Mouse (Mus musculus) forebrain, embryonic 10.5 days (tissue): ENCODE data around the gene Gpx3. TPM values are rescaled to one million over a fixed set of nuclear protein-coding genes. Genes with fewer than 3 reads are reported as not detected.
"Not testable (repeated sequence)": the region's sequence is repeated elsewhere in the genome, so short reads cannot be mapped to it uniquely, and the experiment has no call there.

Experiments
- DNase-seq: peaks from one replicate; pipeline ENCODE4 v3.0.0-alpha.2; 2017; ENCODE audit warnings: low spot score; ENCODE audit errors: extremely low spot score
- H3K27ac ChIP-seq: fragments of 300-500 bp; sonication (generic); 2 replicates; pipeline ENCODE4 v1.5.1; 2016; ENCODE audit warnings: mild to moderate bottlenecking
- H3K27me3 ChIP-seq: fragments of 300-500 bp; sonication (generic); 2 replicates; pipeline ENCODE4 v1.6.1; 2016; ENCODE audit warnings: mild to moderate bottlenecking; ENCODE audit not compliant: poor library complexity, severe bottlenecking
- H3K36me3 ChIP-seq: fragments of 300-500 bp; sonication (generic); replicated peaks from 2 replicates; pipeline ENCODE4 v1.6.1; 2016; ENCODE audit warnings: mild to moderate bottlenecking, moderate library complexity
- H3K4me1 ChIP-seq: fragments of 300-500 bp; sonication (generic); 2 replicates; pipeline ENCODE4 v1.6.1; 2016
- H3K4me3 ChIP-seq: fragments of 300-500 bp; sonication (generic); 2 replicates; pipeline ENCODE4 v1.5.1; 2016; ENCODE audit warnings: mild to moderate bottlenecking, moderate library complexity
- H3K9me3 ChIP-seq: fragments of 300-500 bp; sonication (generic); 2 replicates; pipeline ENCODE4 v1.6.1; 2016; ENCODE audit warnings: mild to moderate bottlenecking, moderate library complexity
- WGBS: fragments of 180-500 bp; shearing (Covaris S2); methylation state at CpG from one replicate; pipeline ENCODE4 v1.1.7; 2016; 5-methylcytosine and 5-hydroxymethylcytosine counted together
- polyA plus RNA-seq: library from polyadenylated mRNA; unstranded; fragments of >200 nt; fragmentation: Nextera tagmentation; extraction: Ambion mirVana; gene quantifications from 2 replicates; pipeline ENCODE4 v1.2.1, GENCODE M21; 2016

Gpx3 gene
- polyA plus RNA-seq, 1 experiment from 2014 or later: 59.5 TPM

DNA sequence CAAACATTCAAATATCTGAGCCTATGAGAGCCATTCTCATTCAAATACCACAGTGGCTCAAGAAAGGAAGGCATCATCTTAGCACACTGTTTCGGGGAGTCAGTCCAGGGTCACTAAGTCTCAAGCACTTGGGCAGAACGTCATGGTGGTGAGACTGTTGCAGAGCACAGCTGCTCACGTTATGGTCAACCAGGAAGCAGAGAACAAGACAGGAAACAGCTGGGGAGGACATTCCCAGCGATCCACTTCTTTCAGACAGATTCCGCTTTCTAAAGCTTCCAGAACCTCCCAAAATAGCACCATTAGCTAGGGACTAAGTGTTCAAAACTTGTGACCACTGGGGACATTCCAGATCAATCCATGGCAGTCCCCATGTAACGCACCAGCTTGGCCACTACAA lies 14.3 kb upstream of the Gpx3 start:
- Histone ChIP-seq H3K9me3 (no peaks in the 10 kb centered on the region; the same call in 1 of the 2 replicates), H3K36me3 (no peaks in the 10 kb centered on the region), H3K4me3 (no peak overlapping the region), H3K4me1 (peaks cover 12% of the 10 kb centered on the region), H3K27me3 (no peaks in the 10 kb centered on the region), H3K27ac (no peak overlapping the region)
- DNase-seq: no peak
- WGBS: 91% methylated on average over 6 of the region's 6 CpGs

DNA sequence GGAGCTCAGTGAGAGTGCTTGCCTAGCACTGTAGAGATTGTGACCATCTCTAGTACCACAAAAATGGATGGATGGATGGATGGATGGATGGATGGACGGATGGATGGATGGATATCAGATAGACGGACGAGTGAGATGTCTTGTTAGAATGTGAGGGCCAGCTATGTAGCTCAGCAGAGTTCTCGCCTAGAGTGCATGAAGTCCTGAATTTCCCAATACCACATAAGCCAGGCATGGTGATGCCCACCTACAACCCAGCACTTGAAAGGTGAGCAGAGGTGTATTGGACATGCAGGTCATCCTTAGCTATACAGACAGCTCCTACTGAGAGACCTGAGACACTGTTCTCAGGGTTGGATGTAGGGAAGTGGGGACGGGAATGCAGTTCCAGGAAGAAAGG lies 10.9 kb upstream of the Gpx3 start:
- 0 out of 2 replicates have a peak, but pooled peaks cover 4% of the 10 kb centered on the region for H3K4me1 ChIP-seq
- 83% methylated on average over 5 of the region's 5 CpGs for WGBS
- no peaks in the 10 kb centered on the region for H3K27me3 ChIP-seq
- H3K36me3 ChIP-seq: no peaks in the 10 kb centered on the region
- no peak overlapping the region for H3K27ac ChIP-seq
- H3K4me3 ChIP-seq: no peak overlapping the region
- H3K9me3 ChIP-seq: no peaks in the 10 kb centered on the region; the same call in 1 of the 2 replicates
- DNase-seq: no peak

DNA sequence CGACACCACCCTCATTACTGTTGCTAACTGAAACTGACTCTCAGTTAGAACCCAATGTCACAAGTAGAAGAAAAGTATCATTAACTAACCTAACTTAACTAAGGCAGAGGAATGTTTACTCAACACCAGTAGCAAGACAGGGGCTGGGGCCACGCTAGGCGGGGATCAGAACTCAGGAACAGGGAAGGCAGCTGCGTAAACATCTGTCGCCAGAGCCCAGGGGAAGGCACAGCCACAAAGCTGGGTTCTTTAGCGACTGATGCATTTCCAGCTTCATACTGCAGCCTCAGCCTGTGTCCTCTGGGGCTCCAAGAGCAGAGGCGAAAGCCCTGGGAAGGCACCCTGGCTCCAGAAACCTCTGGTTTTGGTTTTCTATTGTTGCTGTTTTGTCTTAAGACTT lies 10.2 kb upstream of the Gpx3 start:
- Histone ChIP-seq H3K4me3 (no peak overlapping the region), H3K9me3 (no peaks in the 10 kb centered on the region; the same call in 1 of the 2 replicates), H3K27me3 (no peaks in the 10 kb centered on the region), H3K36me3 (no peaks in the 10 kb centered on the region), H3K27ac (no peak overlapping the region), H3K4me1 (0 out of 2 replicates have a peak, but pooled peaks cover 4% of the 10 kb centered on the region)
- WGBS: 66% methylated on average over 7 of the region's 7 CpGs
- no peak for DNase-seq

DNA sequence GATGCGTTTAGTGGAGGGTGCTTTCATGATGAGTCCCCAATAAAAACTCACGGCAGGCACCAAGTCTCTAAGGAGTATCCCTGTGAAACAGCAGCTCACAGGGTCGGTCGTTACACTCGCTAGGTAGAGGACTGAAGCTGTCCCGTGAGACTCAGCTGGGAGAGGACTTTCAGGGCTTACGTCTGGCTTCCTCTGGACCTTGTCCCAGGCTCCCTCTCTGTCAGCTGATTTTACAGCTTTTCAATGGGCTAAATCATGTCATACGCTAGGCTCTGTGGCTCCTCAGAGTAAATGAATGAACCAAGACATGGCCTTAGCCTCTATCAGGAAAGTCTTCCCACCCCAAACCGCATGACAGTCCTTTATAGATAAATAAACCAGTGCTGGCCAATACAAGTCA lies 7.7 kb upstream of the Gpx3 start:
- H3K4me1 ChIP-seq: peaks cover 10% of the 10 kb centered on the region
- H3K9me3 ChIP-seq: no peaks in the 10 kb centered on the region
- no peak overlapping the region for H3K4me3 ChIP-seq
- no peak overlapping the region for H3K27ac ChIP-seq
- H3K27me3 ChIP-seq: no peaks in the 10 kb centered on the region
- H3K36me3 ChIP-seq: no peaks in the 10 kb centered on the region
- DNase-seq: no peak
- WGBS: 82% methylated on average over 9 of the region's 9 CpGs

DNA sequence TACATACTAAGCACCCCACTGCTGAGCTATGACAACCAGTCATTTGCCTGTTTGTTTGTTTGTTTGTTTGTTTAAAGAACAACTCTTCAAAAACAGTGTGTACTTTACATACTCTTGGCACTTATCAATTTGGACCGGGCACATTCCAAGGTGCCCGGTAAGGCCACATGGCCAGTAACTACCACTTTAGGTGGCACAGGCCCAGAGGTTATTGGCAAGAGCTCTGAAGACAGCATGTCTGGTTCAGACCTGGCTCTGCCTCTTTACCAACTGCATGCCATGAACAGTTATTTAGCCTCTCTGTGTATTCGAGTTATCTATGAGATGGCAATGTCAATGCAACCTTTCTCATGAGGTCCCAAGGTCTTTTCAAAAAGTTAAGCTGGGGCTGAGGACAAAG lies 5.6 kb upstream of the Gpx3 start:
- not testable (repeated sequence) for H3K36me3 ChIP-seq, DNase-seq, H3K9me3 ChIP-seq, H3K27me3 ChIP-seq, H3K4me3 ChIP-seq, H3K27ac ChIP-seq
- WGBS: 94% methylated on average over 3 of the region's 3 CpGs
- peaks cover 10% of the 10 kb centered on the region for H3K4me1 ChIP-seq

DNA sequence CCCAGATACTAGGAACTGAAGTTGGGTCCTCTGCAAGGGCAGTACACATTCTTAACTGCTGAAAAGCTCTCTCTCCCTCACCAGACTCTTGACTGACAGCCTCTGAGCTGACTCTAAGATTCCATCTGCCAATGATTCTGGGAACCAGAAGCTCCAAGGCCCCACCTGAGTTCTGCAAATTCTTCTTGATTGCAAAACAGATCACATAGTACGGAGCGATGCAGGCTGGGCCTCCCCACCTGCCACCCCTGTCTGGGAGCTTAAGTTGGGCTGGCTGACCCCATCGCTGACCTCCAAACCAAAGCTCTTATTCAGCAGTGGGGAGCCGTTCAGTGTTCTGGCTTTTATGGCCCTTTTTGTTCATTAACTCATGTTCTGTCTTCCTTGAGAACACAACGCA lies 4.8 kb upstream of the Gpx3 start:
- Histone ChIP-seq H3K4me1 (peaks cover 13% of the 10 kb centered on the region), H3K27ac (no peak overlapping the region), H3K36me3 (no peaks in the 10 kb centered on the region), H3K27me3 (peaks cover 7% of the 10 kb centered on the region), H3K9me3 (no peaks in the 10 kb centered on the region), H3K4me3 (no peak overlapping the region)
- DNase-seq: no peak
- WGBS: 71% methylated on average over 5 of the region's 5 CpGs

DNA sequence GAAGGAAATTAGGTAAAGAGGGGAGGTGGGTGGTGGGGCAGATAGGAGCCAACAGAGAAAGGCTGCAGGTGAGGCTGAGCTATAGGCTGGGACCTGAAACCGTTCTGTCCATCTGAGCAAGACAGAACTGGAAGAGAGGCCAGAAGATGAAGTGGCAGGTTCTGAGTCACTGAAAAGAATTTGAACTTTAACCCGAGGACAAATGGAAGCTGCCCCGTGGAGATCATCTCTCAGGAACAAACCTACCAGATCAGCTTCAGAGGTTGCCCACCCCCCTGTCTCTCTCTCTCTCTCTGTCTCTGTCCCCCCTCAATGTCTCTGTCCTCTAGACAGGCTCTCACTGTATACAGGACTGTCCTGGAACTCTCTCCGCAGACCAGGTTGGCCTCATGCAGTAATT lies 2.6 kb upstream of the Gpx3 start:
- H3K27me3 ChIP-seq: peaks cover 17% of the 10 kb centered on the region
- DNase-seq: no peak

DNA sequence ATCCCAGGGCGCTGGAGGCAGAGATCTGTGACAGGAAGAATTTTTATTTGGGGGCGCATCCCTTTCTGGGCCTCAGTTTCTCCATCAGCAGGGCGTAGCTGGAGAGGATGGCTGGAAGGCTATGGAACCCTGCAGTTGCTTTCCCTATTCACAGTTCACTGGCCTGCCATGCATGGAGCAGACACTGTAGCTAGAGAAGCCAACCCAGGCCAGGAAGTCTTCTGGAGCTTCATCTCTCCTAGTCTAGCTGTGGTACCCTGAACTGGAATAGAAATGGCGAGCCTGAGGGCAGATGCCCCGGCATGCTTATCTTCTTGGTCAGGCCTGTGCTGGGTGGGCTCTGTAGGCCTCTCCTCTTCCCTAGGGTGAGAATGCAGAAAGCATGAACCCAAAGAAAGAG lies 1.1 kb downstream of the Gpx3 start:
- DNase-seq: no peak
- WGBS: 74% methylated on average over 5 of the region's 5 CpGs
- H3K27me3 ChIP-seq: peaks cover 17% of the 10 kb centered on the region
- peak overlapping the region; percentile 64 for H3K4me3 ChIP-seq
- H3K9me3 ChIP-seq: no peaks in the 10 kb centered on the region
- H3K27ac ChIP-seq: no peak overlapping the region; the same call in 1 of the 2 replicates
- H3K36me3 ChIP-seq: no peaks in the 10 kb centered on the region
- peaks cover 28% of the 10 kb centered on the region for H3K4me1 ChIP-seq

More for the DNA sequence above, 2.6 kb upstream of the Gpx3 start:
- Histone ChIP-seq H3K9me3 (no peaks in the 10 kb centered on the region), H3K4me1 (peaks cover 31% of the 10 kb centered on the region), H3K36me3 (no peaks in the 10 kb centered on the region), H3K4me3 (no peak overlapping the region), H3K27ac (no peak overlapping the region)
- WGBS: 82% methylated on average over 4 of the region's 4 CpGs

DNA sequence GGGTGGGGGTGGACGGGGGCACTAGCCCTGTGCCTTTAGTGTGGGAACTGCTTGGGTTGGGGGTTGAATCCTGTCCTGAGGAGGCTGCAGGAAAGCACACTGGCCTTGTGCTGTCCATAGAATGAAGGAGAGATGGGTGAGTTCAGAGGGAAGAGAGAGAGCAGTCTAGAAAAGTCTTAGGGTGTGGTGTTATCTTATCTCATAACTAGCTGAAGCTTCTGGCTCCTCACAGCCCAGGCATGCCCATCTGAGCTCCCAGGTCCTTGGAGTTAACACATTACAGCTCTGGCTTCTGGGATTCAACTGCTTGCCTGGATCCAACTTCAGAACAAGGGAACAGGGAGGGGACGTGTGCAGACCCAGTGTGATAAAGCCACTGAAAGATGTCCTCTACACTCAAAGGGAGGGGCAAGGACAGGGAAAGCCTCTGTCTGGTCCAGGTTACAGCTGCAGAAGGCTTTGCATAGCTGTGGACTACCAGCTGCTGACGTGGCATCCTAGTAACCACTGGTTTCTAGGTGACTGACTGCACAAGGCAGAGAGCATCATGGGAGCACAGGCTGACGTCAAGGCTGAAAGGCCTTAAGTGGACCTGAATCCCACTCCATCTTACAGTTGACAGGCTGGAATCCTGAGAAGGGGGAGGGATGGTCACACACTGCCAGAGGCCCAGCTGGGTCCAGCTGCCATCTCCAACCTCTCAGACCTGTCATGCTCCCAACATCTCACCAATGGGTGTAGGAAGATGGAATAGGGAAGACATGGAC lies 1.9 kb downstream of the Gpx3 start:
- no peak for DNase-seq
- H3K9me3 ChIP-seq: no peaks in the 10 kb centered on the region
- no peak overlapping the region for H3K4me3 ChIP-seq
- WGBS: 80% methylated on average over 4 of the region's 4 CpGs
- peaks cover 17% of the 10 kb centered on the region for H3K27me3 ChIP-seq
- H3K4me1 ChIP-seq: peaks cover 28% of the 10 kb centered on the region
- 0 out of 2 replicates have a peak overlapping the region, but pooled peaks have one; percentile 4 for H3K27ac ChIP-seq
- H3K36me3 ChIP-seq: peaks cover 6% of the 10 kb centered on the region

DNA sequence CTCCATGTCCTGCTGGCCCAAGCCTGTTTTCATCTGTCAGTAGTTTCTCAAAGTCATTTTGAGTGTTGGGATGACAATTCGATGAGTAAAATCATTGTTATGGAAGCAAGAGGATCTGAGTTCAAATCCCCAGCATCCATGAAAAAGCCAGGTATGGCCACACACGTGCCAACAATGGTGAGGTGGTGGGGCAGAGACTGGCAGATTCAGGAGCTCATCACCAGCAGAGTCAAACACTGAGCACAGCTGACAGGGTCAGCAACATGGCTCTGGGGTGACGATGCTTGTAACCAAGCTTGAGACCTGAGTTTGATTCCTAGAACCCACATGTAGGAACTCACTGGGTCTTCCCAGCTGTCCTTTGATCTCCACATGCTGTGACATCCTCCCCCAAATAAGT lies 2.8 kb downstream of the Gpx3 start:
- 91% methylated on average over 3 of the region's 3 CpGs for WGBS
- DNase-seq: no peak
- H3K9me3 ChIP-seq: no peaks in the 10 kb centered on the region

DNA sequence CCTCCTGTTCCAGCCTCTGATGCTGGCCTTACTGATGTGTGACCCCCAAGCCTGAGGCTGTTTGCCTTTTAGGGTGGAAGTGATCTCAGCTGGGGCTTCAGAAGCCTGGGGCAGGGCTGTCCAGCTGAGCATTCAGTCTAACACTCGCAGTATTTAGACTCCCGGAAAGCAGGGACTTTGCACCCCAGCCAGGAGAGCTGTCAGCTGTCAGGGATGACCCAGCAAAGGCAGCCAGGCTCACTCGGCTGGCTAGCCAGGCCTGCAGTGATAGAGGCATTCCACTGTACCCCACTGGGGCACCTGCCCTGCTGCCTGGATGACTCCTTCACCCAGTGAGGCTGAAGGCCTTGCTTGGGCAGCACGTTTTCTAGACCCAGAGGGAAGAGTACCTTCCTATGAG lies 3.7 kb downstream of the Gpx3 start:
- no peak for DNase-seq
- WGBS: 74% methylated on average over 4 of the region's 4 CpGs
- H3K27ac ChIP-seq: 0 out of 2 replicates have a peak overlapping the region, but pooled peaks have one; percentile 17

More for the DNA sequence above, 2.8 kb downstream of the Gpx3 start:
- peaks cover 28% of the 10 kb centered on the region for H3K4me1 ChIP-seq
- H3K36me3 ChIP-seq: peaks cover 14% of the 10 kb centered on the region
- no peak overlapping the region for H3K27ac ChIP-seq
- no peak overlapping the region for H3K4me3 ChIP-seq
- peaks cover 17% of the 10 kb centered on the region for H3K27me3 ChIP-seq

DNA sequence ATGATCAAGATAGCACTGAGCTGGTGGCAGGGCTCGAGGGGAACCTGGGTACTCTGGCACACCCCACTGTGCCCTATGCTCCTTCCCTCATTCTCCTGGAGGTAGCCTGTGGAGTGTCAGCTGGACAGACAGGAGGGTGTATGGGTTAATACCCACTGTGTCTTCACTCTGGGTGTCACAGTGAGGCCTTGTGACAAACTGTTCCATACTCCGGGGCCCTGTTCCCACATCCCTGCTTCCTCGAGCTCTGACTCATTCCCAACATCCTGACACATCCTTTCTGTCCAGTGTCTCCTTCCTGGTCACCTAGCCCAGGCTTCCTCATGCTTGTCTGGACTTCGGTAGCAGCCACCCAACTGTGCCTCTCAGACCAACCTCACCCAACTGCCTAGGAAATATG lies 4.2 kb downstream of the Gpx3 start:
- no peak for DNase-seq
- WGBS: 80% methylated on average over 4 of the region's 4 CpGs
- H3K36me3 ChIP-seq: peaks cover 28% of the 10 kb centered on the region

More for the DNA sequence above, 3.7 kb downstream of the Gpx3 start:
- Histone ChIP-seq H3K36me3 (peaks cover 23% of the 10 kb centered on the region), H3K9me3 (no peaks in the 10 kb centered on the region), H3K4me3 (no peak overlapping the region), H3K27me3 (peaks cover 17% of the 10 kb centered on the region), H3K4me1 (peaks cover 28% of the 10 kb centered on the region)

DNA sequence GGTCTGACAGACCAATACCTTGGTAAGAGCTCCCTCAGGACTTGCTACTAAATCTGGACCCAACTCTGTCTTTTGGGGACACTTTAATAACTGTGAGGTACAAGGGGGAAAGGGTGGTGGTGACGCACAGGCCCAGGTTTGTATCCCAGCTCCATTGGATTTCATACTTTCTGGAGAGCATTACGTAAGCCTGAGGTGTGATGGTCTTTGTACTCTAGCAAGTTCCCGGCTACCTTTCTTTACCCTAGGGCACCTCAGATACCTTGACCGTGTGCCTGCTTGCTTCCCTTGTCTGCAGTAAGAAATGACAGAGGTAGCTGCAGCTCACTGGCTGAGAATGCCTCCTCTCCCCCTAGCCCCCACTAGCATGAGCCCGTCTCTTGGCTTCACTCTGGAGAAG lies 5.0 kb downstream of the Gpx3 start:
- Histone ChIP-seq H3K27me3 (peaks cover 10% of the 10 kb centered on the region; the same call in 1 of the 2 replicates), H3K9me3 (no peaks in the 10 kb centered on the region), H3K4me1 (peaks cover 27% of the 10 kb centered on the region), H3K27ac (no peak overlapping the region), H3K4me3 (no peak overlapping the region), H3K36me3 (peaks cover 32% of the 10 kb centered on the region)
- no peak for DNase-seq
- 92% methylated on average over 5 of the region's 5 CpGs for WGBS

More for the DNA sequence above, 4.2 kb downstream of the Gpx3 start:
- Histone ChIP-seq H3K9me3 (no peaks in the 10 kb centered on the region), H3K27ac (no peak overlapping the region), H3K27me3 (peaks cover 16% of the 10 kb centered on the region), H3K4me3 (no peak overlapping the region), H3K4me1 (peaks cover 28% of the 10 kb centered on the region)
